Mouse (Mus musculus) gastrocnemius, postnatal 14 days (tissue): ENCODE data around the gene Fbxw5. TPM values are rescaled to one million over a fixed set of nuclear protein-coding genes. Genes with fewer than 3 reads are reported as not detected.

ENCODE experiments used
- DNase-seq: peaks from one replicate; pipeline ENCODE4 v3.0.0; 2021; ENCODE audit warnings: mixed read lengths
- intact Hi-C: fragments of 180-260 bp; cut with DNase I; formaldehyde crosslinking; loops from one replicate; pipeline ENCODE4 v1.15.1; 2025; ENCODE audit warnings: low total_unique reads
- total RNA-seq, 2 experiments: library from RNA; stranded (reverse); gene quantifications; 2 replicates each; pipeline ENCODE4 v1.2.3; 2021

Fbxw5 gene
- total RNA-seq, 2 experiments from 2014 or later, result 68.6 to 70.5 TPM

DNA sequence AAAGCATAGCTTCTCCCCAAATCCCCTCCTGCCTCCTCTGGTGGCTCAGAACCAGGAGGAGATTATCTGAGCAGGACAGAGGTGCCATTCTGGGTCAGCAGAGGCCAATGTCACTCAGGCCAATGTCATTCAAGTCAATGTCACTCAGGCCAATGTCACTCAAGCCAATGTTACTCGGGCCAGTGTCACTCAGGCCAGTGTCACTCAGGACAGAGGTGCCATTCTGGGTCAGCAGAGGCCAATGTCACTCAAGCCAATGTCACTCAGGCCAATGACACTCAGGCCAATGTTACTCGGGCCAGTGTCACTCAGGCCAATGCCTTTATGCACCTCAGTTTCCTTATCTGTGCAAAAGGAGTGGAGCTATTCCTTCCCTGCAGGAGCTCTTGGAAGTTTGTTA, 28.0 kb upstream of the Fbxw5 start:
- DNase-seq, result no peak
- intact Hi-C loops, result no loop called here

DNA sequence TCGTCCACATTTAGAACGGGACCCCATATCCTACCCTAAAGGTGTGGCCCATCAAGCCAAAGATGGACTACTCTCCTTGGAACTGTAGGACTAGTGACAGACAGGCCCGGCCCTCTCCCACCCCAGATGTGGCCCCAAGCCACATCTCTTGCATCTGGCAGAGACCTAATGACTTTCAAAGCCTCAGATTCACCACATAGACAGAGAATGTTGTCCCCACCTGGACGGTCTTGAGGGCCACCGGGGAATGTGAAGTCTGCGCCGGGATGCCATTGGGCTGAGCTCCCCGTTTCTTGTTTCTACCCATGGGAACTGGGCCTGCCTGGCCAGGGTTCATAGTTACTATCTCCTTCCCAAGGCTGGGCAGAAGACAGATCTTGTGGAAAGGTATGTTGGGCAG, 23.0 kb upstream of the Fbxw5 start:
- no peak for DNase-seq
- intact Hi-C loops, result no loop called here

DNA sequence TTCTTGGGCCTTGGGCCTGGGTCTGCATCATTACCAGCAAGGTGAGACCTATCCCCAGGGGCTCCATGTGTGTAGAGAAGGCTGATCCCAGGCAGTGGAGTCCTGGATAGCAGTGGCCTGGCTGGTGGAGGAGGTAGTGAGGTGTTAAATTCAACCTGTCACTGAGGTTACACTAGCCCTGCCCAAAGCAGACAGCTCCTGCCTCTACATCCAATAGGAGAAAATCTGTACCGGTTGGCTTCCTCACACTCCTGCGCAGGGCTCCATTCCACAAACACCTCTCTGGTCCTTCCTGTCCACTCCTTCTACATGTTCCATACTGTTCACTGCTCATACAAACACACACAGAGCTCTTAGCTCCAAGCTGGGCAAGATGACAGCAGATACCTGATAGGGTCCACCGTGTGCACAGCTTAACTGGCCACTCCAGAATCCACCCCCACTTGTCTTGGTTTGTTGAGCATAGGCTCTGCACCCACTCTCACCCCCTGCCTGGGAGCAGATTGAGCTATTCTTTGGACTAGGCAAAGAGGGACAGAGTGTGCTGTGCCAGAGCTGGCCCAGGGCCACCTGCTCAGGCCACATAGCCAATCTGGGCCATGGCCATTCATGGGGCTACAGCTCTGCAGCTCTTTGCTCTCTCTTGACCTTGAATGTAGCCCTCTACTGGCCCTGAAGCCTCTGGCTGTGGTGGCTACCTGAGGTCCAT, 22.4 kb upstream of the Fbxw5 start:
- peak; percentile 46 for DNase-seq
- intact Hi-C loops, result no loop called here

DNA sequence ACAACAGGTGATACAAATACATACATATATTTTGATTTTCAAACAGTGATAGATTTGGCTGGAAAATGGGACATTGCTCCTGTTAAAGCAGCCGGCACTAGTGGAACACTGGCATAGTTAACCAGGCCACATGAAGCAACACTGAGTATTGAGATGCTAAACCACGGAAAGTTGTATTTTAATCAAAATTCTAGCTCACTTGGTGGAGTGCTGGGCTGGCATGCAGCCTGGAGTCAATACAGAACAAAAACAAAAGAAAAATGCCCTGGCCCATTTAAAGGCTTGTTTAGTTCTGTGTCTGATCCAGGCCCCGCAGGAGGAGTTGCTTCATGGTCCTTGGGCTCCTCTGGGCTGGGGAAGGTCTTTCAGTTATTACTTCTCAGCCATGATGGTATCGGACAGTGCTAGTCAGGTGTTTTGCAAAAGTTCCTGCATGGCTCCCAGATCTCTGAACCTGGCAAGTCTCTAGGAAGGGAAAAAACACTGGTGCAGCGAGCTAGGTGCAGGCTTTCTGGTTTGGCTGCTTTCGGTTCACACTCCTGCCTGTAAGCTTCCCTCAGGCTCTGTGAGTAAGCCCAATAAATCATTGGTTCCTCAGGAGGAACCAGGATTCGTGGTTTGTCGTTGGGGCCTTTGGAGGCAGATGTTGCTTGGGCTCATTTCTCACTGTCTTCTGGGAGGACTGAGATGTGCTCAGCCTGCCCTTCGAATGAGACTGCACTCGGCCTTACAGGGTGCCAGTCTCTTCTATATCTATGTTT, 20.8 kb upstream of the Fbxw5 start:
- DNase-seq, result no peak
- intact Hi-C loops, result loop anchor here (5.0 kb wide), 1 partner anchor 57 kb away; the partner anchor contains the start of gene Fut7

DNA sequence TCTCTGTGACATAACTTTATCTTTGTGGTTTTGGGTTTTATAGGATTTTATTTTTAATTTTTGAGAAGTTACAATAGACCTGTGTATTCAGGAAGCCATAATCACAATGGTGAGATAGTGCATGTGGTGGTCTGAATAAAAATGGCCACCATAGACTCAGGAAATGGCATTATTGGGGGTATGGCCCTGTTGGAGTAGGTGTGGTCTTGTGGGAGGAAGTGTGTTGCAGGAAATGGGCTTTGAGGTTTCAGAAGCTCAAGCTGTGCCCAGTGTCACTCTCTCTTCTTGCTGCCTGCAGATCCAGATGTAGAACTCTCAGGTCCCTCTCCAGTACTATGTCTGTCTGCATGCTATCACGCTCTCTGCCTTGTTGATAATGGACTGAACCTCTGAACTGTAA, 20.0 kb upstream of the Fbxw5 start:
- DNase-seq, result no peak
- intact Hi-C loops, result loop anchor here (5.0 kb wide), 1 partner anchor 58 kb away; the partner anchor contains the start of gene Fut7

DNA sequence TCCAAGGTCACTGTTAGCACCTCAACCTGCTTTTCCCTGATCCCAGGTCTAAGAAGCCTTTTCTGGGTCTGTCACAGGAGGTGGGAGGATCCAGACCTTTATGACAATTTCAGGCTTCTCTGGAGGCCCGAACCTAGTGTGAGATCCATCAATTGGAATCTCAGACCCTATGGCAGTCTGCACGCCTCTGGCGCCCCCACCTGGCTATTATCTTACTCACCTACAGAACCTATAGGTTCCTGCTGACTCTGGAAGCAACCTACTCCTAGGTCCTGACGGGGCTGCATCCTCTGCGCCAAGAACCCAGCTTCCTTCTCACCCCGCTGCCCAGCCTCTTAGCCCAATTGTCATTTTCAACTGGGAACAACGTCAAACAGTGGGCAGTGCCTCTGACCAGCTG, 17.6 kb upstream of the Fbxw5 start:
- intact Hi-C loops, result loop anchor here (5.0 kb wide), 1 partner anchor 61 kb away; the partner anchor contains the start of gene Fut7
- no peak for DNase-seq

DNA sequence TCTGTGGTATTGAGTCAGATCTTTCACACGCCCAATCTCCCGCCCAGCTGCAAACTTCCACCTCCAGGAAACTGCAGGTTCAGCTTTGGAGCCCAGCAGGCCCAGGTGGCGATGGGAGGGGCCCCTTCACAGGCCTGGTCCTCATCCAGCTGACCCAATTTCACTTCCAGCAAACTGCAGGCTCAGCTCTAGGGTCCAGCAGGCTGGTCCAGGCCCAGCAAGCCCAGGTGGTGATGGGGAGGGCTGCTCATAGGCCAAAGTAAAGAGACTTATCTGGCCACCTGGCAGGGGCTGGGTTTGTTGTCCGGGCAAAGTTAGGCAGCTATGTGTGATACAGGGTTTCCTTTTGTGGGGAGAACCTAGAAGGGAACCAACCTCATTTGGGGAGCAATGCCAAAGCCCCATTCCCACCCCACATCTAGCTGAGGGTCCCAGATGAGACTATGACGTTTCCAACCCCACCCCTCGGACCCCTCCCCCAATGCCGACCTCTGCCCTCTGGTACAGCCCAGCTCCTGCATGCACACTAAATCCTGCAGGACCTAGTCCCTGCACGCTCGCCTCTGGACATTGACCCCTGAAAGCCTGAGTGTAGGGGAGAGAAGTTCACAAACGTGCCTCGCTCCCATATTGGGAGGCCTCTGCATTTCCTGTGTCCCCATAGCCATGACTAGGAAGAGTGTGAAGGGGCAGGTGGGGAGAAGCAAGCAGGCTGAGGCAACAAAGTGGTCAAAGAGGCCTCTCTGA, 15.5 kb upstream of the Fbxw5 start:
- no peak for DNase-seq
- intact Hi-C loops, result loop anchor here (5.0 kb wide), 1 partner anchor 63 kb away; the partner anchor contains the start of gene Fut7

DNA sequence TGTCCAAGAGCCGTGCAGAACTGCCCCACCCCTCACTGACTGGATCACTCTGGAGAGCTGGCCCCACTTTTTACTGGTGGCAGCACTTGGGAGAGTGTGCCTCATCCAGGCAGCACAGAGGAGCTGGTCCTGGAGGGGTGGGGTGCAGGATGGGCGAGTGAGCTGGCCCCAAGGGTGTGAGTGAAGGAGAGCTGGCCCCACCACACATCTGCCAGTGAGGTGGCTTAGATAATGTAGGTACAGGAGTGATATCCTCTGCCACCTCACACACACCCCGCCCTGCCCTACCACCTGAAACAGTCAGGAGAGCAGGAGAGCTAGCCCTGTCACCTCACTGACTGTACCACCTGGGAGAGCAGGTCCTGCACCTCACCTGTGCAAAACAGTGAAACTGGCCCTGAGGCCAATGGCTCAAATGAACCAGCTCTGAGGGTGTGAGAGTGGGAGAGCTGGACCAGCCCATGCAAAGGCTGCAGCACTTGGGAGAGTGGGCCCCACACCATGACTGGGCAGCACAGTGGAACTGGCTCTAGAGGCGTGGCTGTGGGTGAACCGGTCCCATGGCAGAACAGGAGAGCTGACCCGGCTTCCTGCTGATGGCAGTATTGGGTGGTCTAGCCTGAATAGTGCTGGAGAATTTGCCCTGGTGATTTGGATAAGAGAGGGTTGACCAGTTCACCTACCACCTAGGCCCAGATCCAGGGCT, 12.4 kb upstream of the Fbxw5 start:
- intact Hi-C loops, result no loop called here
- no peak for DNase-seq

DNA sequence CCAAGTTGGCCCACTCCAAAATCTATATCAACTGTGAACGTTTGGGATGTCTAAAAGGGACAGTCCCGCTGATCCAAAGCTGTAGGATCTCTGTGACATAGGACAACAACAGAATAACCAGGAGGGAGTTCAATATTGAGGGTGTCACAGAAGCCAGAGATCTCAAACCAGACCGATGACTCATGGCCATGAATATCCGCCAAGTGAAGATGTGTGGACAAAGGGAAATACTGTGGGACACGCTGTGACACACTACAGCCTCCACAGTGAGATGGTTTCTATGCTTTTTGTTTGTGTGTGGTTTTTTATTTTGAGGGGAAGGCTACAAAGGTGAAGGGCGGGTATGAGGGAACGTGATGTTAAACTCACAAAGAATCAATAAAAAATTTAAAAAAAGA, 11.9 kb upstream of the Fbxw5 start:
- intact Hi-C loops, result no loop called here
- DNase-seq, result no peak

DNA sequence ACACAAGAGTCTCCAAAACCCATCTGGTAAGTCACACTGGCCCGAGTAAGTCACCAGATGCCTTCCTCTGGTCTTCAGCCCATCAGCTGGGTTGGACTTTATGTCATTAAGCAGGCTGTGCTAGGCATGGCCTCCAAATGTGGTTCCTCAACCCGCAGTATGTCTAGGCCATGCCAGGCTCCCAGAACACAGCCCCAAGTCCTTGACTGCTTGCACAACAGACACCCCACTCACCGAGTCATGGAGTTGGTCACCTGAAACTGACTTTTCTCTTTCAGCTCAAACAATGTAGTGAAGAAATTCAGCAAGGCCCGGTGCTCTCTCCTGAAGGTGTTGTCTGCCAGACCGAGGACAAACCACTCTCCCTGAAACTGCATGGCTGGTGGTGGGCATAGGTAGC, 7.6 kb upstream of the Fbxw5 start:
- DNase-seq, result no peak
- intact Hi-C loops, result no loop called here

DNA sequence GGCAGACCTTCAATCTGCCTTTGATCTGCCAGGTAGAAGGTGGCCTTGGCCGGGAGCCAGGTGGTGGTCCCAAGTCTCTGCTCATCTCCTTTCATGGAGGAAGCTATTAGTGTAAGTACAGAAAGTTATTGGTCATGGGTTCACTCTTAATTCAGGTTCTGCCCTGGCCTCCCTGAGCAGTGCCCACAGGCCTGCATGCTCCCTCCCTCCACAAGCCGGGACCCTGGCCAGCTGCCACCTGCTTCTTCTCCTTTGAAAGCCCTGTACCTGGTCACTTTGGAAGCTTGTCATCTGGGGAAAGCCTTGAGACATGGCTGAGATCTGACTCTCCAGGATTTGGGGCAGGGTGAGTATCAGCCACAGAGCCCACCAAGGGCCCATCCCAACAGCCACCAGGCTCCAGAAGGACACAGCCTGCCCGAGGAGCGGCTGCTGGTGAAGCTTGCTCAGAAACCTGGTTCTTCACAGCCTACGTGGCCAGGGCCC, 7.0 kb upstream of the Fbxw5 start, which contains the start of gene Lcn12:
TSS of gene Lcn12 (minus strand) at position 436 of the 486 bp plus-strand sequence.
- intact Hi-C loops, result no loop called here
- no peak for DNase-seq

DNA sequence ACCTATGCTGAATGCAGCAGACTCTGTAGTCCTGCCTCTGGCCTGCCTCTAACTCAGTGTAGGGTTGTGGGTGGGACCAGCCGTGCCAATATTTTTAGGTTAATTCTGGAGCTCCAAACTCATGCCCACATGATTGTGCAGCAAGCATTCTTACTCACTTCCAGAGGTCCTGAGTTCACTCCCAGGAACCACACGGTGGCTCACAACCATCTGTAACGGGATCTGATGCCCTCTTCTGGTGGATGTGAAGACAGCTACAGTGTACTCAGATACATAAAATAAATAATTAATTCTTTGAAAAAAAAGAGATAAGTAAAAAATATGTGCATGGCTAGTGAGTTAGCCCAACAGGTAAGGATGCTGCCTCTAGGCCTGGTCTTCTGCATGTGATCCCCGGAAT, 4.1 kb upstream of the Fbxw5 start:
- DNase-seq, result no peak
- intact Hi-C loops, result no loop called here

DNA sequence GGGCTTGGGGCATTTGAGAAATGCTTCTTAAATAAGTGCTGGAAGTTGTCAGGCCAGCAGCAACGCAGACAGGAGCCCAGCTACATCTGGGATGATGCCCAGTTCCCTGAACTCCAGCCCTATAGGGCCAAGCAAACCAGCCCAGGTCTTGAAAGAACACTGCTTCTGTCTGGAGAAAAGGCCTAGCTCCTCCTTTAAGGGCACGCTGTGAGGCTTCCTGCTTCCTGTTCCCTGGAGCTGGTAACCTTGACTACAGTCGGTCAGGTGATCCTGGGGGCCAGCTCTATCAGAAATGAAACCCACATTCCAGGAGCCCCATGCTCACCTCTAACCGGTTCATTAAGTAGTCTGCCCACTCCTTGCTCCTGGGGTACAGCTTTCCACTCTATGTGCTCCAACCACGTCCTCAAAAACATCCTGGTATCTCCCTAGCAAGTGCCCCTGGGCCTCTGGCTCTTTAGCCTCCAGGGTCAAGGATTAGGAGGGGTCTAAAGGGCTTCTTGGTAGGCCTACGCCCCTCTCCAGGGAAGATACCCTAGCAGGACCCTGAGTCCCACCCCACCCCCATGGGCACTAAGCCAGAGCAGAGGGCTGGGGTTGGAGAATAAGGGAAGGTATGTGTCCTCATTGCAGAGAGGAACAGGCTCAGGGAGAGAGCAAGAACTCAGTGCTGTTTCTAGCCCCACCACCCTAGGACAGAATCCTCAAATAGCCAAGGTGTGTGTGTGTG, 2.5 kb upstream of the Fbxw5 start:
- intact Hi-C loops, result no loop called here
- no peak for DNase-seq

DNA sequence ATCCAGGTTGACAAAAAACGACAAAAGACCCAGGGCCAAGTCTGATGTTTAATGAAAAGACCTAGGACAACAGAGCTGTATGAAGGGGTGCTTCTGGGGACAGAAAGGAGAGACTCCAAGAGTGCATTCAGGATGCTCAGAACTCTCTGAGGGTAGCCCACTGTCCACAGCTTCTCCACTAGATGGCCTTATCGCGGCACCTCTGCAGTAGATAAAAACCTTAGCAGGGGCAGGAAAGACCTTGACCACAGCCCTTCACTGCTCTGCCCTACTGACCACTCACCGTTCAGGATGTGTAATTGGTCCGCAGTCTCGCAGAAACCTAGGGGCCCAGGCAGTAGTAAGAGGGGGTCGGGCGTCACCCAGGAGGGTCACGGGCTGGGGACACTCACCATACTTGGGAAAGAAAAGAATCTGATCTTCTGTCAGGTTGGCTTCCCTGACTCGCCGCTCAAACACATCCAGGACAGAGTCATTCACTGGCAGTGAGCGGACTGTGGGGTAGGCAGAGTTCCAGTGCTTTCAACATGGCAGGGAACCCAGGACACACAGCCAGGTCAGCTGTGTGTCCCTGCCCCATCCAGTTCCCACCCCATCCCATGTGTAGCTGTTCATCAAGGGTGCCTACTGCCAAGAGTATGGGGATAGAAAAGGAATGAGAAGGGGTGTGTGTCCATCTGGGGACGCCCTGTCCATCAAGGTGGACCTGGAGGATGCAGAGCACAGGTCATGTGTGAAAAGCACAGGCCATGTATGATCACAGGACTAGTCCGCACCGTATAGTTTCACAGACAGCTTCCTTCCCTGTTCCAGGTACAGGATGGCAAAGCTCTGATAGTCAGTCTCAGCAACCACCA, 1.7 kb upstream of the Fbxw5 start:
- intact Hi-C loops, result no loop called here
- DNase-seq, result no peak

DNA sequence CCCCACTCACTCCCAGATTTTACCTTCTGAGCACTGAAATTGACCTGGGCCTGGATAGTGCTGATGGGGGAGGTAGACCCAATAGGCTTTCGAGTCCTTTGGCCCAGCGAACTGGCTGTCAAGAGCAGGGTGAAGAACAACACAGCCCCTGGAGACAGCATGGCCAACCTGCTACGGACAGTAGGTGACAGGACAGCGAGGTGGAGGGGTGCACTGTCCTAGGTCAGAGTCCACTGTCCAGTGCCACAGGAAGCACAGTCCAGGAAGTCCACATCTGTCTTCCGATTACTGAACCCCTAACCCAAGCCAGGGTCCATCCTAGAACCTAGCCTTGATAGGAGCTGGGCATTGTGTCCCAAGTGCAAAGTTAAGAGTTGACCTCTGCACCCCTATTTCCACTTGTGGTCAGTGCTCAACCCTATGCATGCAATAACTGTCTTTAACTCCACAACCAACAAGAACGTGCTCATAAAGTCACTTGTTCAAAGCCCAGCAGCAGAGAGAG, 427 bp upstream of the Fbxw5 start:
- intact Hi-C loops, result no loop called here
- no peak for DNase-seq

DNA sequence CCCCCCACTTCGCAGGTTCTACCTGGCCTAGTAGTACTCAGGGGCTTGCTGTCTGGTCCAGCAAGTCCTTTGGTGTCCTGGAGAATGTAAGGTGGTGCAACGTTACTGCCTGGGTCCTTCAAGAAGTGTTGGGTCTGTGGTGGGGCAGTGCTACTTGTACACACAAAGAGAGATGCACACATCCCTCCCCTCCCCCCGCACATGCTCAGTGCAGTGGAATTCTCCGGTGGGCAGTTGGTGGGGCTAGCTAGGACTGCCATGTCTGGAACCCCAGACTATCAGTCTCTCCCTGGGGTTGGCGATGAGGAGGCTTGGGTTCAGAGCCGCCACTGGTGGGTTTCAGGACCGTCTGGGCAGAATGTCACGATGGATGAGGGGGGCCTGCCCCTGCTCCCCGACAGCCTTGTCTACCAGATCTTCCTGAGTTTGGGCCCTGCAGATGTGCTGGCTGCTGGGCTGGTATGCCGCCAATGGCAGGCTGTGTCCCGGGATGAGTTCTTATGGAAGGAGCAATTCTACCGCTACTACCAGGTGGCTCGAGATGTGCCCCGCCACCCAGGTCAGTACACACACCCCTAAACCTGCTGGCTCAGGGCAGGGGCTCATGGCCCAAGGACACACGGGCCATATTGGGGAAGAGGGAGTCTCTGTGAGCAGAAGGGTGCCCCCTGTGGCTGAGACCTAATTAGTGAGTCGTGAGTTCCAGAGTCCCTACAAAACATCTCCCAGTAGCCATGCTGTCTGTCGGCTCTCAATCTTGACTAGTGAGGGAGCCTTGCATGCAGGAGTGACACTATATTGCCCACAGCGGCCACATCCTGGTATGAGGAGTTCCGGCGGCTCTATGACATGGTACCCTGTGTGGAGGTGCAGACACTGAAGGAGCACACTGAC, 1.3 kb downstream of the Fbxw5 start, which contains the start of gene C8g:
TSS of gene C8g (minus strand) at position 127 of the 894 bp plus-strand sequence.
- DNase-seq, result no peak
- intact Hi-C loops, result no loop called here

DNA sequence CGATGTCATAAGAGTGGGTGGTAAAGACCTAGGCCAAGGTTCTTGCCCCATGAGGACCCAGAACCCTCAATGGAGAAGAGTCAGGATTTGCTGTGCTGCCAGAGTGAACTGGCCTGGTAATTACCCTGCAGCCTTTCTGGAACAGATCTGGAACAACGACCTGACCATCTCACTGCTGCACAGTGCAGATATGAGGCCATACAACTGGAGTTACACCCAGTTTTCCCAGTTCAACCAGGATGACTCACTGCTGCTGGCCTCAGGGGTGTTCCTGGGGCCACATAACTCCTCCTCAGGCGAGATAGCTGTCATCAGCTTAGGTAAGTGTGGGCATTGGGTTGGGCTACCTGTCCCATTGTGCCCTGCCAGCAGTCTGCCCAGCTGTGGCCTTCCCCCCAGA, 2.2 kb downstream of the Fbxw5 start:
- intact Hi-C loops, result no loop called here
- no peak for DNase-seq
